Mouse (Mus musculus): ENCODE results near the gene Krt18. TPM values are rescaled to one million over a fixed set of nuclear protein-coding genes. Genes with fewer than 3 reads are reported as not detected.
A peak's percentile ranks its signal among the peaks of the same experiment; 100 is the strongest.
"Not testable (repeated sequence)": the region's sequence is repeated elsewhere in the genome, so short reads cannot be mapped to it uniquely, and the experiment has no call there.

The Krt18 gene
- polyA plus RNA-seq, 1 experiment from 2014 or later = 22.7 TPM

GRCm38 (mm10) chr15:102072963-102073558 lies 45.1 kb downstream of the Krt18 start:
- Histone ChIP-seq H3K27ac (ENCODE audit: low read depth, low read length) (no peak overlapping the region), H3K4me3 (ENCODE audit: low read depth, low read length) (peak overlapping the region; percentile 94), H3K9me3 (ENCODE audit: control insufficient read depth, low read length) (no peaks in the 10 kb centered on the region), H3K36me3 (ENCODE audit: control insufficient read depth, insufficient read depth, low read length) (no peaks in the 10 kb centered on the region), H3K9ac (ENCODE audit: low read depth, low read length) (peak overlapping the region; percentile 2; the same call in 1 of the 2 replicates), H3K27me3 (ENCODE audit: control insufficient read depth, insufficient read depth, low read length) (no peaks in the 10 kb centered on the region), H3K4me2 (replicated peaks; ENCODE audit: low read depth, low read length) (peak overlapping the region; percentile 7; the same call in 1 of the 2 replicates), H3K4me1 (replicated peaks; ENCODE audit: control insufficient read depth, insufficient read depth, low read length) (peaks cover 4% of the 10 kb centered on the region; the same call in 1 of the 2 replicates)
- DNase-seq (ENCODE audit: low spot score) (no peak), ATAC-seq (ENCODE audit: low FRiP score) (peak; percentile 59)
- 16% methylated on average over 6 of the region's 6 CpGs for WGBS

GRCm38 (mm10) chr15:102073559-102074069 lies 45.6 kb downstream of the Krt18 start, which contains the start of gene Eif4b:
TSS of gene Eif4b (plus strand) at chr15:102073773.
- Histone ChIP-seq H3K4me1 (replicated peaks; ENCODE audit: control insufficient read depth, insufficient read depth, low read length) (peaks cover 4% of the 10 kb centered on the region; the same call in 1 of the 2 replicates), H3K27me3 (ENCODE audit: control insufficient read depth, insufficient read depth, low read length) (no peaks in the 10 kb centered on the region), H3K4me2 (replicated peaks; ENCODE audit: low read depth, low read length) (peak within 1 kb of the TSS; percentile 81), H3K36me3 (ENCODE audit: control insufficient read depth, insufficient read depth, low read length) (no peaks in the 10 kb centered on the region), H3K9ac (ENCODE audit: low read depth, low read length) (peak within 1 kb of the TSS; percentile 95), H3K9me3 (ENCODE audit: control insufficient read depth, low read length) (no peaks in the 10 kb centered on the region), H3K4me3 (ENCODE audit: low read depth, low read length) (peak within 1 kb of the TSS; percentile 94), H3K27ac (ENCODE audit: low read depth, low read length) (peak within 1 kb of the TSS; percentile 93)
- DNase-seq (ENCODE audit: low spot score) (peak; percentile 99), ATAC-seq (ENCODE audit: low FRiP score) (peak; percentile 93)
- under 1% methylated on average over 51 of the region's 58 CpGs for WGBS

GRCm38 (mm10) chr15:102074070-102074731 lies 46.2 kb downstream of the Krt18 start:
- H3K27me3 ChIP-seq (ENCODE audit: control insufficient read depth, insufficient read depth, low read length) = no peaks in the 10 kb centered on the region
- no peaks in the 10 kb centered on the region for H3K9me3 ChIP-seq (ENCODE audit: control insufficient read depth, low read length)
- H3K4me2 ChIP-seq (replicated peaks; ENCODE audit: low read depth, low read length) = peak overlapping the region; percentile 81
- peak; percentile 72 for DNase-seq (ENCODE audit: low spot score)
- WGBS = under 1% methylated on average over 51 of the region's 57 CpGs
- H3K4me3 ChIP-seq (ENCODE audit: low read depth, low read length) = peak overlapping the region; percentile 94
- H3K36me3 ChIP-seq (ENCODE audit: control insufficient read depth, insufficient read depth, low read length) = no peaks in the 10 kb centered on the region
- peak overlapping the region; percentile 93 for H3K27ac ChIP-seq (ENCODE audit: low read depth, low read length)
- H3K9ac ChIP-seq (ENCODE audit: low read depth, low read length) = peak overlapping the region; percentile 95
- ATAC-seq (ENCODE audit: low FRiP score) = peak; percentile 55
- H3K4me1 ChIP-seq (replicated peaks; ENCODE audit: control insufficient read depth, insufficient read depth, low read length) = peaks cover 4% of the 10 kb centered on the region

GRCm38 (mm10) chr15:102074876-102075585 lies 47.1 kb downstream of the Krt18 start:
- Histone ChIP-seq H3K27ac (ENCODE audit: low read depth, low read length) (no peak overlapping the region), H3K4me3 (ENCODE audit: low read depth, low read length) (peak overlapping the region; percentile 94), H3K9me3 (ENCODE audit: control insufficient read depth, low read length) (no peaks in the 10 kb centered on the region), H3K36me3 (ENCODE audit: control insufficient read depth, insufficient read depth, low read length) (no peaks in the 10 kb centered on the region), H3K9ac (ENCODE audit: low read depth, low read length) (peak overlapping the region; percentile 95), H3K4me1 (replicated peaks; ENCODE audit: control insufficient read depth, insufficient read depth, low read length) (peaks cover 4% of the 10 kb centered on the region), H3K4me2 (replicated peaks; ENCODE audit: low read depth, low read length) (peak overlapping the region; percentile 81), H3K27me3 (ENCODE audit: control insufficient read depth, insufficient read depth, low read length) (no peaks in the 10 kb centered on the region)
- DNase-seq (ENCODE audit: low spot score) (no peak), ATAC-seq (ENCODE audit: low FRiP score) (no peak)
- WGBS = 17% methylated on average over 11 of the region's 11 CpGs

- 88% methylated on average over 2 of the region's 2 CpGs for WGBS
- H3K4me3 ChIP-seq (ENCODE audit: low read depth, low read length) = no peak overlapping the region
- no peaks in the 10 kb centered on the region for H3K36me3 ChIP-seq (ENCODE audit: control insufficient read depth, insufficient read depth, low read length)
- no peaks in the 10 kb centered on the region for H3K27me3 ChIP-seq (ENCODE audit: control insufficient read depth, insufficient read depth, low read length)
- no peaks in the 10 kb centered on the region for H3K9me3 ChIP-seq (ENCODE audit: control insufficient read depth, low read length)
- H3K4me2 ChIP-seq (replicated peaks; ENCODE audit: low read depth, low read length) = no peak overlapping the region
- no peak for ATAC-seq (ENCODE audit: low FRiP score)
- no peak overlapping the region for H3K27ac ChIP-seq (ENCODE audit: low read depth, low read length)
- H3K4me1 ChIP-seq (replicated peaks; ENCODE audit: control insufficient read depth, insufficient read depth, low read length) = peaks cover 4% of the 10 kb centered on the region
- no peak overlapping the region for H3K9ac ChIP-seq (ENCODE audit: low read depth, low read length)
- no peak for DNase-seq (ENCODE audit: low spot score)
These were observed 49.2 kb downstream of the Krt18 start for GRCm38 (mm10) chr15:102077111-102077677.

GRCm38 (mm10) chr15:102079221-102079620 lies 51.2 kb downstream of the Krt18 start:
- Histone ChIP-seq H3K4me1 (replicated peaks; ENCODE audit: control insufficient read depth, insufficient read depth, low read length) (peaks cover 4% of the 10 kb centered on the region), H3K9ac (ENCODE audit: low read depth, low read length) (no peak overlapping the region), H3K4me3 (ENCODE audit: low read depth, low read length) (no peak overlapping the region), H3K36me3 (ENCODE audit: control insufficient read depth, insufficient read depth, low read length) (no peaks in the 10 kb centered on the region), H3K27ac (ENCODE audit: low read depth, low read length) (no peak overlapping the region), H3K27me3 (ENCODE audit: control insufficient read depth, insufficient read depth, low read length) (no peaks in the 10 kb centered on the region), H3K4me2 (replicated peaks; ENCODE audit: low read depth, low read length) (no peak overlapping the region), H3K9me3 (ENCODE audit: control insufficient read depth, low read length) (no peaks in the 10 kb centered on the region)
- no peak for ATAC-seq (ENCODE audit: low FRiP score)
- no peak for DNase-seq (ENCODE audit: low spot score)
- WGBS = 88% methylated on average over 4 of the region's 4 CpGs

GRCm38 (mm10) chr15:102079924-102080323 lies 51.9 kb downstream of the Krt18 start:
- H3K4me2 ChIP-seq (replicated peaks; ENCODE audit: low read depth, low read length); H3K4me1 ChIP-seq (replicated peaks; ENCODE audit: control insufficient read depth, insufficient read depth, low read length); H3K4me3 ChIP-seq (ENCODE audit: low read depth, low read length); H3K27ac ChIP-seq (ENCODE audit: low read depth, low read length); H3K27me3 ChIP-seq (ENCODE audit: control insufficient read depth, insufficient read depth, low read length); H3K9ac ChIP-seq (ENCODE audit: low read depth, low read length); ATAC-seq (ENCODE audit: low FRiP score); H3K36me3 ChIP-seq (ENCODE audit: control insufficient read depth, insufficient read depth, low read length); H3K9me3 ChIP-seq (ENCODE audit: control insufficient read depth, low read length); DNase-seq (ENCODE audit: low spot score): not testable (repeated sequence)
- 84% methylated on average over 8 of the region's 8 CpGs for WGBS

GRCm38 (mm10) chr15:102080429-102080828 lies 52.4 kb downstream of the Krt18 start:
- ATAC-seq (ENCODE audit: low FRiP score) = no peak
- WGBS = 80% methylated on average over 2 of the region's 2 CpGs
- peaks cover 9% of the 10 kb centered on the region for H3K36me3 ChIP-seq (ENCODE audit: control insufficient read depth, insufficient read depth, low read length)

More at GRCm38 (mm10) chr15:102080429-102080828, 52.4 kb downstream of the Krt18 start:
- no peaks in the 10 kb centered on the region for H3K9me3 ChIP-seq (ENCODE audit: control insufficient read depth, low read length)
- no peak overlapping the region for H3K9ac ChIP-seq (ENCODE audit: low read depth, low read length)
- no peak overlapping the region for H3K27ac ChIP-seq (ENCODE audit: low read depth, low read length)
- H3K27me3 ChIP-seq (ENCODE audit: control insufficient read depth, insufficient read depth, low read length) = no peaks in the 10 kb centered on the region
- H3K4me3 ChIP-seq (ENCODE audit: low read depth, low read length) = no peak overlapping the region
- H3K4me1 ChIP-seq (replicated peaks; ENCODE audit: control insufficient read depth, insufficient read depth, low read length) = no peaks in the 10 kb centered on the region; the same call in 1 of the 2 replicates
- DNase-seq (ENCODE audit: low spot score) = no peak
- H3K4me2 ChIP-seq (replicated peaks; ENCODE audit: low read depth, low read length) = no peak overlapping the region
